Mouse (Mus musculus) heart, adult 2 months (tissue): ENCODE data around the gene Rasgrf2. TPM values are rescaled to one million over a fixed set of nuclear protein-coding genes. Genes with fewer than 3 reads are reported as not detected.

Experiments
- DNase-seq, 2 experiments: peaks; one replicate each; pipeline ENCODE4 v3.0.0; 2021
- H3K27ac ChIP-seq: fragments of 200-600 bp; 2 replicates; pipeline ENCODE4 v1.8.1; 2022
- H3K27me3 ChIP-seq: fragments of 200-500 bp; 2 replicates; pipeline ENCODE4 v1.6.1; 2012; ENCODE audit warnings: mild to moderate bottlenecking, low read length, inconsistent platforms, mixed read lengths; ENCODE audit not compliant: control insufficient read depth, insufficient read depth
- H3K36me3 ChIP-seq: fragments of 200-500 bp; 2 replicates; pipeline ENCODE4 v1.6.1; 2012; ENCODE audit warnings: low read length, inconsistent platforms; ENCODE audit not compliant: control insufficient read depth, insufficient read depth
- H3K4me1 ChIP-seq: fragments of 200-500 bp; 2 replicates; pipeline ENCODE4 v1.6.1; 2011; ENCODE audit warnings: low read length; ENCODE audit not compliant: control insufficient read depth, insufficient read depth
- H3K4me3 ChIP-seq: fragments of 200-600 bp; 2 replicates; pipeline ENCODE4 v1.8.1; 2022
- H3K79me2 ChIP-seq: fragments of 200-500 bp; replicated peaks from 2 replicates; pipeline ENCODE4 v1.6.1; 2012; ENCODE audit warnings: mild to moderate bottlenecking, inconsistent platforms, low read length, moderate library complexity, mixed read lengths; ENCODE audit not compliant: control insufficient read depth, insufficient read depth
- H3K9ac ChIP-seq: fragments of 200-500 bp; 2 replicates; pipeline ENCODE4 v1.6.1; 2012; ENCODE audit warnings: low read depth, mild to moderate bottlenecking, control low read depth, inconsistent platforms, low read length, mixed read lengths
- CTCF ChIP-seq: fragments of 200-600 bp; IDR thresholded peaks from 2 replicates; pipeline ENCODE4 v1.8.1; 2022; ENCODE audit warnings: antibody characterized with exemption, mild to moderate bottlenecking, moderate library complexity
- EP300 ChIP-seq: fragments of 200-500 bp; IDR thresholded peaks from 2 replicates; pipeline ENCODE4 v1.6.1; 2011; ENCODE audit warnings: low read depth, low read length, control low read depth; ENCODE audit not compliant: insufficient read depth
- POLR2A ChIP-seq: fragments of 200-500 bp; IDR thresholded peaks from 2 replicates; pipeline ENCODE4 v1.6.1; 2011; ENCODE audit warnings: mild to moderate bottlenecking, low read depth, low read length, control low read depth; ENCODE audit not compliant: insufficient read depth
- WGBS: fragments of 180-500 bp; shearing (Covaris S2); methylation state at CpG from one replicate; pipeline ENCODE4 v1.1.7; 2018; 5-methylcytosine and 5-hydroxymethylcytosine counted together
- intact Hi-C: fragments of 180-260 bp; cut with DNase I; formaldehyde crosslinking; loops from one replicate; pipeline ENCODE4 v1.15.1; 2025
- polyA plus RNA-seq: library from polyadenylated mRNA; depleted of rRNA; stranded (reverse); fragments of >200 nt; gene quantifications from 2 replicates; pipeline ENCODE4 v1.2.3, GENCODE M21; 2012; rRNA removed
- total RNA-seq, 2 experiments: library from RNA; stranded (reverse); gene quantifications; 2 replicates each; pipeline ENCODE4 v1.2.3; 2021

Gene Rasgrf2
- total and polyA plus RNA-seq, 3 experiments: 6.4 to 11.5 (median 10.2) TPM

GRCm38 (mm10) chr13:91873734-91874329, 257.6 kb downstream of the Rasgrf2 start:
- 0 out of 2 replicates have a peak, but pooled peaks cover 1% of the 10 kb centered on the region for H3K79me2 ChIP-seq
- H3K27ac ChIP-seq: peak overlapping the region; percentile 97
- H3K36me3 ChIP-seq: peaks cover 17% of the 10 kb centered on the region; the same call in 1 of the 2 replicates
- intact Hi-C loops: no loop called here
- 53% methylated on average over 7 of the region's 7 CpGs for WGBS
- DNase-seq: peak in 1 of 2 experiments; percentile 43
- peak overlapping the region; percentile 47 for H3K4me3 ChIP-seq
- peaks cover 8% of the 10 kb centered on the region; the same call in 1 of the 2 replicates for H3K4me1 ChIP-seq
- no peaks in the 10 kb centered on the region for H3K27me3 ChIP-seq
- no peak overlapping the region; the same call in 1 of the 2 replicates for H3K9ac ChIP-seq
- peak; percentile 46 for TF ChIP-seq POLR2A
- TF ChIP-seq EP300: peak; percentile 75; the same call in 1 of the 2 replicates
- TF ChIP-seq CTCF: no peak

GRCm38 (mm10) chr13:91868577-91868976, 262.9 kb downstream of the Rasgrf2 start:
- no peak overlapping the region for H3K9ac ChIP-seq
- no peak overlapping the region for H3K4me3 ChIP-seq
- peaks cover 36% of the 10 kb centered on the region for H3K36me3 ChIP-seq
- H3K4me1 ChIP-seq: peaks cover 6% of the 10 kb centered on the region; the same call in 1 of the 2 replicates
- DNase-seq: no peak
- H3K79me2 ChIP-seq: 0 out of 2 replicates have a peak, but pooled peaks cover 1% of the 10 kb centered on the region
- no peaks in the 10 kb centered on the region for H3K27me3 ChIP-seq
- intact Hi-C loops: no loop called here
- 70% methylated on average over 1 of the region's 1 CpGs for whole genome bisulfite sequencing
- 0 out of 2 replicates have a peak, but pooled peaks have one; percentile 4 for TF ChIP-seq POLR2A
- TF ChIP-seq EP300: no peak
- TF ChIP-seq CTCF: no peak
- no peak overlapping the region for H3K27ac ChIP-seq

GRCm38 (mm10) chr13:91858835-91859234, 272.6 kb downstream of the Rasgrf2 start:
- H3K27me3 ChIP-seq: no peaks in the 10 kb centered on the region
- no peak for DNase-seq
- H3K4me1 ChIP-seq: no peaks in the 10 kb centered on the region
- 67% methylated on average over 7 of the region's 7 CpGs for WGBS
- intact Hi-C loops: no loop called here
- no peak overlapping the region for H3K9ac ChIP-seq
- peaks cover 11% of the 10 kb centered on the region for H3K36me3 ChIP-seq
- H3K4me3 ChIP-seq: no peak overlapping the region
- TF ChIP-seq CTCF (peak; percentile 74), EP300 (no peak)
- H3K79me2 ChIP-seq: no peaks in the 10 kb centered on the region
- H3K27ac ChIP-seq: no peak overlapping the region

- Histone ChIP-seq H3K9ac (no peak overlapping the region), H3K27me3 (no peaks in the 10 kb centered on the region), H3K79me2 (no peaks in the 10 kb centered on the region), H3K4me1 (no peaks in the 10 kb centered on the region), H3K27ac (no peak overlapping the region), H3K36me3 (peaks cover 6% of the 10 kb centered on the region), H3K4me3 (no peak overlapping the region)
- DNase-seq: no peak
- intact Hi-C loops: no loop called here
- WGBS: 64% methylated on average over 8 of the region's 8 CpGs
- TF ChIP-seq EP300 (no peak), CTCF (peak; percentile 42)
Observed at GRCm38 (mm10) chr13:91857427-91857826, 274.0 kb downstream of the Rasgrf2 start.

GRCm38 (mm10) chr13:91854412-91854811, 277.0 kb downstream of the Rasgrf2 start:
- H3K27me3 ChIP-seq: no peaks in the 10 kb centered on the region
- H3K4me1 ChIP-seq: no peaks in the 10 kb centered on the region
- intact Hi-C loops: loop anchor here (5.0 kb wide), 1 partner anchor 47 kb away; the partner anchor contains the start of gene Zcchc9
- no peak overlapping the region for H3K9ac ChIP-seq
- TF ChIP-seq EP300 (no peak), CTCF (no peak), POLR2A (no peak)
- H3K36me3 ChIP-seq: no peaks in the 10 kb centered on the region; the same call in 1 of the 2 replicates
- no peak overlapping the region for H3K27ac ChIP-seq
- H3K4me3 ChIP-seq: no peak overlapping the region
- DNase-seq: no peak
- 70% methylated on average over 3 of the region's 3 CpGs for WGBS
- no peaks in the 10 kb centered on the region for H3K79me2 ChIP-seq

Other genes with a start within 250 kb of the Rasgrf2 start
- gene Gm20379, start 174.3 kb upstream of the Rasgrf2 start, total RNA-seq: not detected
- not detected in 2 replicates for gene Gm20379, start 174.3 kb upstream of the Rasgrf2 start, polyA plus RNA-seq
- gene Dhfr, start 223.1 kb upstream of the Rasgrf2 start, total RNA-seq: under 1 TPM; 0.78 to 0.84 TPM
- 0.39 and 0.91 TPM in 2 replicates for gene Dhfr, start 223.1 kb upstream of the Rasgrf2 start, polyA plus RNA-seq
- 1 to 10 TPM; 7.2 to 9.1 TPM for gene Msh3, start 223.3 kb upstream of the Rasgrf2 start, total RNA-seq
- 3.9 and 5.7 TPM in 2 replicates for gene Msh3, start 223.3 kb upstream of the Rasgrf2 start, polyA plus RNA-seq